Mouse (Mus musculus) ovary, postnatal 10 days (tissue): ENCODE results near the gene Wfikkn1.
"Not testable (repeated sequence)": the region's sequence is repeated elsewhere in the genome, so short reads cannot be mapped to it uniquely, and the experiment has no call there.

ENCODE experiments used
- DNase-seq: peaks from one replicate; pipeline ENCODE4 v3.0.0; 2022; ENCODE audit warnings: low spot score

Gene Wfikkn1

GRCm38 (mm10) chr17:25885636-25886035, 5.0 kb upstream of the Wfikkn1 start:
- no peak for DNase-seq

GRCm38 (mm10) chr17:25883824-25884223, 3.2 kb upstream of the Wfikkn1 start:
- DNase-seq: no peak

- no peak for DNase-seq
Observed at GRCm38 (mm10) chr17:25883268-25883667, 2.6 kb upstream of the Wfikkn1 start.

GRCm38 (mm10) chr17:25882306-25882705, 1.6 kb upstream of the Wfikkn1 start:
- DNase-seq: no peak

- DNase-seq: no peak
Observed at GRCm38 (mm10) chr17:25881691-25882090, 1.0 kb upstream of the Wfikkn1 start.

GRCm38 (mm10) chr17:25880913-25881641, 419 bp upstream of the Wfikkn1 start:
- no peak for DNase-seq

- no peak for DNase-seq
Observed at GRCm38 (mm10) chr17:25879750-25880149, 908 bp downstream of the Wfikkn1 start.

GRCm38 (mm10) chr17:25879261-25879660, 1.4 kb downstream of the Wfikkn1 start:
- no peak for DNase-seq

- no peak for DNase-seq
Observed at GRCm38 (mm10) chr17:25878611-25879180, 2.0 kb downstream of the Wfikkn1 start.

- DNase-seq: no peak
Observed at GRCm38 (mm10) chr17:25877741-25878610, 2.7 kb downstream of the Wfikkn1 start.

GRCm38 (mm10) chr17:25877025-25877424, 3.6 kb downstream of the Wfikkn1 start:
- DNase-seq: no peak

GRCm38 (mm10) chr17:25876347-25876915, 4.2 kb downstream of the Wfikkn1 start:
- no peak for DNase-seq

GRCm38 (mm10) chr17:25875171-25876136, 5.2 kb downstream of the Wfikkn1 start:
- DNase-seq: peak; percentile 80

- DNase-seq: peak; percentile 98
Observed at GRCm38 (mm10) chr17:25874721-25875170, 5.9 kb downstream of the Wfikkn1 start, which contains the start of gene Mettl26. Mettl26 (plus strand) TSS chr17:25875074.

GRCm38 (mm10) chr17:25874148-25874720, 6.4 kb downstream of the Wfikkn1 start:
- DNase-seq: no peak

GRCm38 (mm10) chr17:25873405-25874147, 7.1 kb downstream of the Wfikkn1 start:
- DNase-seq: no peak

- DNase-seq: no peak
Observed at GRCm38 (mm10) chr17:25872676-25873075, 8.0 kb downstream of the Wfikkn1 start.

GRCm38 (mm10) chr17:25871566-25871965, 9.1 kb downstream of the Wfikkn1 start:
- not testable (repeated sequence) for DNase-seq

- no peak for DNase-seq
Observed at GRCm38 (mm10) chr17:25869954-25870353, 10.7 kb downstream of the Wfikkn1 start.

- no peak for DNase-seq
Observed at GRCm38 (mm10) chr17:25869498-25869897, 11.2 kb downstream of the Wfikkn1 start.
